Mouse (Mus musculus) left cerebral cortex, postnatal 36 days (tissue): ENCODE data around the gene Rxfp3. TPM values are rescaled to one million over a fixed set of nuclear protein-coding genes. Genes with fewer than 3 reads are reported as not detected.

Experiments
- total RNA-seq, 2 experiments: library from RNA; stranded (reverse); gene quantifications; 2 replicates each; pipeline ENCODE4 v1.2.3; 2021

Gene Rxfp3
- total RNA-seq, 2 experiments from 2014 or later, result 2.1 to 2.9 TPM

Other genes with a start within 250 kb of the Rxfp3 start
- not detected for gene C1qtnf3, start 85.7 kb downstream of the Rxfp3 start, total RNA-seq
- 1 to 10 TPM; 9.5 to 10.0 TPM for gene Amacr, start 56.2 kb downstream of the Rxfp3 start, total RNA-seq
- gene Slc45a2, start 37.3 kb downstream of the Rxfp3 start, total RNA-seq, result not detected
- gene Adamts12, start 26.8 kb upstream of the Rxfp3 start, total RNA-seq, result under 1 TPM; 0.27 to 0.32 TPM